Mouse (Mus musculus) hindbrain, embryonic 12.5 days (tissue): ENCODE data around the gene Fmod. TPM values are rescaled to one million over a fixed set of nuclear protein-coding genes. Genes with fewer than 3 reads are reported as not detected.

Experiments
- ATAC-seq: fragments of 200-750 bp; cut with Nextera tagmentation; 2 replicates; pipeline ENCODE4 v1.8.0; 2017; ENCODE audit warnings: moderate TSS enrichment; ENCODE audit not compliant: low FRiP score
- H3K27ac ChIP-seq: fragments of 300-500 bp; sonication (generic); 2 replicates; pipeline ENCODE4 v1.5.1; 2016; ENCODE audit warnings: mild to moderate bottlenecking
- H3K27me3 ChIP-seq: fragments of 300-500 bp; sonication (generic); 2 replicates; pipeline ENCODE4 v1.6.1; 2016; ENCODE audit warnings: mild to moderate bottlenecking
- H3K36me3 ChIP-seq: fragments of 300-500 bp; sonication (generic); 2 replicates; pipeline ENCODE4 v1.6.1; 2016; ENCODE audit warnings: mild to moderate bottlenecking
- H3K4me1 ChIP-seq: fragments of 300-500 bp; sonication (generic); 2 replicates; pipeline ENCODE4 v1.6.1; 2016
- H3K4me2 ChIP-seq: fragments of 300-500 bp; sonication (generic); replicated peaks from 2 replicates; pipeline ENCODE4 v1.6.1; 2016; ENCODE audit warnings: mild to moderate bottlenecking
- H3K4me3 ChIP-seq: fragments of 300-500 bp; sonication (generic); 2 replicates; pipeline ENCODE4 v1.5.1; 2016; ENCODE audit warnings: mild to moderate bottlenecking
- H3K9ac ChIP-seq: fragments of 300-500 bp; sonication (generic); 2 replicates; pipeline ENCODE4 v1.6.1; 2016; ENCODE audit warnings: mild to moderate bottlenecking, moderate library complexity
- H3K9me3 ChIP-seq: fragments of 300-500 bp; sonication (generic); replicated peaks from 2 replicates; pipeline ENCODE4 v1.6.1; 2016; ENCODE audit warnings: mild to moderate bottlenecking
- WGBS: fragments of 180-500 bp; shearing (Covaris S2); methylation state at CpG from one replicate; pipeline ENCODE4 v1.1.7; 2016; 5-methylcytosine and 5-hydroxymethylcytosine counted together
- polyA plus RNA-seq: library from polyadenylated mRNA; unstranded; fragments of >200 nt; fragmentation: Nextera tagmentation; extraction: Ambion mirVana; gene quantifications from 2 replicates; pipeline ENCODE4 v1.2.1, GENCODE M21; 2016

The Fmod gene
- polyA plus RNA-seq, 1 experiment from 2014 or later: 12.7 TPM

GRCm38 (mm10) chr1:134070099-134070669 is 33.1 kb downstream of the Fmod start:
- Histone ChIP-seq H3K27ac (peak overlapping the region; percentile 83; the same call in 1 of the 2 replicates), H3K36me3 (peaks cover 5% of the 10 kb centered on the region; the same call in 1 of the 2 replicates), H3K4me2 (no peak overlapping the region), H3K9ac (no peak overlapping the region), H3K27me3 (no peaks in the 10 kb centered on the region), H3K9me3 (no peaks in the 10 kb centered on the region), H3K4me3 (no peak overlapping the region), H3K4me1 (peaks cover 65% of the 10 kb centered on the region)
- 60% methylated on average over 8 of the region's 8 CpGs for WGBS
- no peak for ATAC-seq

GRCm38 (mm10) chr1:134071411-134072018 is 34.5 kb downstream of the Fmod start:
- H3K36me3 ChIP-seq: peaks cover 13% of the 10 kb centered on the region
- H3K4me2 ChIP-seq: no peak overlapping the region; the same call in 1 of the 2 replicates
- H3K27ac ChIP-seq: peak overlapping the region; percentile 83
- no peak overlapping the region for H3K4me3 ChIP-seq
- WGBS: 26% methylated on average over 10 of the region's 10 CpGs
- H3K27me3 ChIP-seq: no peaks in the 10 kb centered on the region
- H3K9me3 ChIP-seq: no peaks in the 10 kb centered on the region
- peak; percentile 17; the same call in 1 of the 2 replicates for ATAC-seq
- H3K4me1 ChIP-seq: peaks cover 63% of the 10 kb centered on the region
- H3K9ac ChIP-seq: no peak overlapping the region

DNA sequence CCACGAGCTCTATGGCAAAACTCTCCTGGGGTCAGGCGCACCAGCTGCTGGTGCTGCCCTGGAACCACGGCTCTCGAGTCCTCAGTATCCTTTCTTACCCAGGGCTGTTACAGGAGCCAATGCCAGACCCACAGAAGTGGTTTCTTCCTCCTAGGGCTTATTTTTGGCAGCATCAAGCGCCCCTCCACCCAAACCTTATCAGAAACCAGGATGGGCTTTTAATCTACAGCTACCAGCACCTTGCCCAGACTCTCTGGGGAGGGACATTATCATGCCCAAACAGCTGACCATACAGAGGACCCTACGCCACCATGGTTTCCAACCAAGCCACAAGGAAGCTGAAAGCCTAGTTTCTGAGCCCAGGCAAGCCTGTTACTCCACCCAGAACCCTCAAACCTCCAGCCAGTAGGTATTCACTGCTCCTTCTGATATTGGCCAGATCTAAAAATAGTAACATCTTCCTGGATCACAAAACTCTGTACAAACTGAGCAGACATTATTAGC is 36.1 kb downstream of the Fmod start:
- peaks cover 62% of the 10 kb centered on the region for H3K4me1 ChIP-seq
- H3K27ac ChIP-seq: peak overlapping the region; percentile 83
- 74% methylated on average over 6 of the region's 6 CpGs for WGBS

GRCm38 (mm10) chr1:134073658-134074057 is 36.6 kb downstream of the Fmod start:
- 83% methylated on average over 1 of the region's 1 CpGs for WGBS
- Histone ChIP-seq H3K9me3 (no peaks in the 10 kb centered on the region), H3K36me3 (peaks cover 13% of the 10 kb centered on the region), H3K4me2 (no peak overlapping the region), H3K4me3 (no peak overlapping the region), H3K27ac (peak overlapping the region; percentile 83; the same call in 1 of the 2 replicates), H3K4me1 (peaks cover 64% of the 10 kb centered on the region), H3K9ac (no peak overlapping the region), H3K27me3 (no peaks in the 10 kb centered on the region)
- no peak for ATAC-seq

More for the DNA sequence above, 36.1 kb downstream of the Fmod start:
- no peaks in the 10 kb centered on the region for H3K27me3 ChIP-seq
- no peak overlapping the region for H3K4me2 ChIP-seq
- no peaks in the 10 kb centered on the region for H3K9me3 ChIP-seq
- H3K9ac ChIP-seq: no peak overlapping the region
- no peak for ATAC-seq
- H3K4me3 ChIP-seq: no peak overlapping the region
- H3K36me3 ChIP-seq: peaks cover 13% of the 10 kb centered on the region

GRCm38 (mm10) chr1:134074184-134074583 is 37.1 kb downstream of the Fmod start:
- H3K27ac ChIP-seq: peak overlapping the region; percentile 24; the same call in 1 of the 2 replicates
- H3K9ac ChIP-seq: no peak overlapping the region
- 0 out of 2 replicates have a peak overlapping the region, but pooled peaks have one; percentile 67 for H3K4me2 ChIP-seq
- peaks cover 64% of the 10 kb centered on the region for H3K4me1 ChIP-seq
- no peaks in the 10 kb centered on the region for H3K9me3 ChIP-seq
- no peak overlapping the region for H3K4me3 ChIP-seq
- ATAC-seq: no peak
- WGBS: 36% methylated on average over 3 of the region's 3 CpGs
- peaks cover 13% of the 10 kb centered on the region for H3K36me3 ChIP-seq
- H3K27me3 ChIP-seq: no peaks in the 10 kb centered on the region

GRCm38 (mm10) chr1:134074606-134075005 is 37.6 kb downstream of the Fmod start:
- ATAC-seq: no peak
- H3K4me2 ChIP-seq: peak overlapping the region; percentile 67; the same call in 1 of the 2 replicates
- H3K9me3 ChIP-seq: no peaks in the 10 kb centered on the region
- H3K4me1 ChIP-seq: peaks cover 67% of the 10 kb centered on the region
- no peaks in the 10 kb centered on the region for H3K27me3 ChIP-seq
- H3K4me3 ChIP-seq: no peak overlapping the region
- H3K36me3 ChIP-seq: peaks cover 13% of the 10 kb centered on the region
- peak overlapping the region; percentile 24 for H3K27ac ChIP-seq
- no peak overlapping the region for H3K9ac ChIP-seq
- WGBS: 76% methylated on average over 10 of the region's 10 CpGs

- Histone ChIP-seq H3K4me1 (peaks cover 68% of the 10 kb centered on the region), H3K36me3 (peaks cover 13% of the 10 kb centered on the region), H3K4me2 (peak overlapping the region; percentile 67), H3K27me3 (no peaks in the 10 kb centered on the region), H3K9me3 (no peaks in the 10 kb centered on the region), H3K4me3 (peak overlapping the region; percentile 71), H3K27ac (peak overlapping the region; percentile 57), H3K9ac (peak overlapping the region; percentile 74)
- no peak for ATAC-seq
- 89% methylated on average over 8 of the region's 8 CpGs for WGBS
Measured at GRCm38 (mm10) chr1:134075532-134075931, 38.5 kb downstream of the Fmod start.

DNA sequence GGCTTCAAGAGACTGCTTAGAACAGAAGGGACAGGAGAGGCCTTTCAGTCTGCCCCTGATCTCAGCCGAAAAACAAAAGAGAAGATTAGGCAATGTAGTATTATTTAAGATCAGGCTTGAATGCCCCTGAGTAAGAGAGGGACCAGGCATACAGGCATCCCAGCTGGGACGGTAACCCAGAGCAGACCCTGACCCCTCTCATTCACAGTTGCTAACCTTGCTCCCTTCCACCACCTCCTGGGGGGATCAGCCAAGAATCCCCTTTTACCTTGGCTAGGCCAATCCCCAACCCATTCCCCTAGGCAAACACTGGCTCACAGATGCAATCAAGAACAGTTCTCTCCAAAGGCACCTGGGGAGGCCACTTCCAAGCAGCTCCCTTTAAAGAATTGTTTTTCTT is 39.7 kb downstream of the Fmod start:
- ATAC-seq: no peak
- Histone ChIP-seq H3K4me1 (peaks cover 55% of the 10 kb centered on the region), H3K36me3 (peaks cover 13% of the 10 kb centered on the region), H3K4me3 (peak overlapping the region; percentile 71), H3K4me2 (peak overlapping the region; percentile 67), H3K27ac (peak overlapping the region; percentile 57), H3K27me3 (no peaks in the 10 kb centered on the region), H3K9me3 (no peaks in the 10 kb centered on the region), H3K9ac (peak overlapping the region; percentile 74)
- 21% methylated on average over 2 of the region's 2 CpGs for WGBS

DNA sequence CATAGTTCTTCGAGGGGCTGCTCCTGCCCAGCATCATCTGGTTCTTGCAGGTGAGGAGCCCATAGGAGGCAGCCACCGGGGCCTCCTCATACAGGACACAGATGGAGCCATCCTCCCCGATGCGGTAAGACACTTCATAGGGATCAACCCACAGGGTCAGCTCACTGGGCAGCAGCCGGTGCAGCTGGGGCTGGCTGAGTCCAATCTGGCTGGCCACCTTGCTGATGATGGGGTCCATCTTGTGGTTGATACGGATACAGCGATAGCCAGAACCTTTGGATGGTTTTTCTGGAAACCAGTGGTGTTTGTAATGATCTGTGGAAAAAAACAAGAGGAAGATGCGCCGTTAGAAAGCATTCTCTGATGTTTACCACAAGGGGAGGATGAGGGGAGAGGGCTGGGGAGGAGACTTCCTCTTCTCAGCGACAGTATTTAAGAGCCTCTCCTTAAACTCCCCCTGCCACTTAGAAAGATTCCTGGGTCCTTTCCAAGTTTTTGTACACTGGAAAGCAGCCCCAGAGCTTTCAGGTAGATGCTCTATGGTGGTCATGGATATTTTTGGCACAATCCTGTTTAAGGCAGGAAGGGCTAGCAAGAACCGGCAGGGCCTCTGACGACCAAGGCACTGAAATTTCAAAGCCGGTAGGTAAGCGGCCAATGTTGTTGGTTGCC is 40.5 kb downstream of the Fmod start:
- Histone ChIP-seq H3K4me2 (peak overlapping the region; percentile 67), H3K27ac (peak overlapping the region; percentile 79), H3K36me3 (peaks cover 13% of the 10 kb centered on the region), H3K4me1 (peaks cover 54% of the 10 kb centered on the region), H3K4me3 (peak overlapping the region; percentile 71), H3K9me3 (no peaks in the 10 kb centered on the region), H3K27me3 (no peaks in the 10 kb centered on the region), H3K9ac (peak overlapping the region; percentile 74)
- 31% methylated on average over 14 of the region's 14 CpGs for WGBS
- no peak for ATAC-seq

- 9% methylated on average over 19 of the region's 19 CpGs for WGBS
Measured at GRCm38 (mm10) chr1:134078061-134078795, 41.2 kb downstream of the Fmod start.

DNA sequence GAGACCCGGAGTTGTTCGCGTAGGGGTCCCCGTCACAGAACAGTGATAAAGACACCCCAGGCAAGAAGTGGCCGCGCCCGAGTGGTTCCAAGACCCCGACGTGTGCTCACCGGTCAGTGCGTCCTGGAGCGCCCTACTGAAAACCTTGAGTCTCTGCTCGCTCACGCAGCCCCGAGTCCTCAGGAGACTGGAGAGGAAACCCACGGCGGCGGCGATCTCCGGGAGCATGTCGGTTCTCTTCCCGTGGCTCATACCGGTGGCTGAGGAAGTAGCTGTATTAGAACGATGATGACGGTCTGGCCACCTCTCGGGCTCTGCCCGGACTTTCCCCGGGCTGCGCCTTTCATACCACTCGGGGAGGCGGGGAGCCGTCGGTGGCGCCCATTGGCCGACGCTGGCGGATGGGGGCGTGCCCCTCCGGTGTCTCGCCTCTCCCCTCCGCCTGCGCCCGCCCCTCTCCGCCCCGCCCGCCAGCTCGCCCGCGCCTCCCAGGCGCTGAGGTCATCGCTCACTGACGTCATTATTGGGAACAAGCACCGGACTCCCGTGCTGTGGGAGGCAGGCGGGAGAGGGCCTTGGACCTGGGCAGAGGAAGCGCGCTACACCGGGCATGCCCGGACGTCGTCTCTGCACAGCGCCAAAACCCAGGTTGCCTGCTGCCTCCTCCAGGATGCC is 41.9 kb downstream of the Fmod start, which contains the start of gene Btg2:
Btg2 (minus strand) TSS at position 319 of the 675 bp plus-strand sequence.
- H3K4me3 ChIP-seq: peak within 1 kb of the TSS; percentile 71
- peak; percentile 94 for ATAC-seq
- H3K9me3 ChIP-seq: no peaks in the 10 kb centered on the region
- under 1% methylated on average over 51 of the region's 62 CpGs for WGBS
- H3K27ac ChIP-seq: peak within 1 kb of the TSS; percentile 79
- H3K4me1 ChIP-seq: peaks cover 62% of the 10 kb centered on the region
- H3K36me3 ChIP-seq: peaks cover 13% of the 10 kb centered on the region
- H3K27me3 ChIP-seq: no peaks in the 10 kb centered on the region
- H3K4me2 ChIP-seq: peak within 1 kb of the TSS; percentile 67
- peak within 1 kb of the TSS; percentile 74 for H3K9ac ChIP-seq

More at GRCm38 (mm10) chr1:134078061-134078795, 41.2 kb downstream of the Fmod start:
- Histone ChIP-seq H3K27me3 (no peaks in the 10 kb centered on the region), H3K9me3 (no peaks in the 10 kb centered on the region), H3K4me2 (peak overlapping the region; percentile 67), H3K9ac (peak overlapping the region; percentile 74), H3K4me3 (peak overlapping the region; percentile 71), H3K36me3 (peaks cover 13% of the 10 kb centered on the region), H3K4me1 (peaks cover 60% of the 10 kb centered on the region), H3K27ac (peak overlapping the region; percentile 79)
- peak; percentile 33 for ATAC-seq
